Mouse (Mus musculus): ENCODE data around the gene Gli2. TPM values are rescaled to one million over a fixed set of nuclear protein-coding genes. Genes with fewer than 3 reads are reported as not detected.
A peak's percentile ranks its signal among the peaks of the same experiment; 100 is the strongest.

The Gli2 gene
- total RNA-seq, 1 experiment, result 9.8 TPM

GRCm38 (mm10) chr1:119077933-119078332, 24.5 kb upstream of the Gli2 start:
- TF ChIP-seq HCFC1 (IDR thresholded peaks at IDR 0.05; ENCODE audit: borderline replicate concordance, insufficient read depth, low read length) (no peak), MAFK (IDR thresholded peaks at IDR 0.05; ENCODE audit: insufficient read depth, low read depth, low read length) (no peak), CHD2 (IDR thresholded peaks at IDR 0.05; ENCODE audit: low read depth, low read length) (no peak), ZNF384 (IDR thresholded peaks at IDR 0.05; ENCODE audit: low read depth, low read length) (no peak), ZC3H11A (IDR thresholded peaks at IDR 0.05; ENCODE audit: borderline replicate concordance, low read depth, low read length) (no peak)
- DNase-seq (ENCODE audit: low read depth, low spot score), result no peak
- in situ Hi-C loops (cut with MboI; ENCODE audit: low sequenced_read_pairs in 2 of 2, unreplicated experiment in 2 of 2), result loop anchor here in 1 of 2 experiments (5.0 kb wide), 1 partner anchor 311 kb away; no protein-coding TSS in a partner anchor
- Histone ChIP-seq H3K4me1 (ENCODE audit: control insufficient read depth in 2 of 2, insufficient read depth in 2 of 2, low read length in 2 of 2, poor library complexity in 1 of 2) (peaks cover 6 to 36% of the 10 kb centered on the region in 2 experiments; a peak in 2 of 4 replicates), H3K9ac (ENCODE audit: insufficient read depth, low read depth, low read length, poor library complexity, severe bottlenecking) (peak overlapping the region; percentile 65; the same call in 1 of the 2 replicates), H3K27ac (ENCODE audit: insufficient read depth, low read depth, low read length, poor library complexity, severe bottlenecking) (peak overlapping the region; percentile 100), H3K9me3 (ENCODE audit: control insufficient read depth, insufficient read depth, low read depth, low read length) (no peaks in the 10 kb centered on the region), H3K36me3 (ENCODE audit: control insufficient read depth, insufficient read depth, low read length, poor library complexity, severe bottlenecking) (no peaks in the 10 kb centered on the region), H3K4me3 (ENCODE audit: insufficient read depth in 1 of 2, low read depth in 1 of 2, low read length in 2 of 2, poor library complexity in 1 of 2, severe bottlenecking in 1 of 2) (peak overlapping the region in 1 of 2 experiments; percentile 48; a peak in 2 of 4 replicates)

- H3K27ac ChIP-seq (ENCODE audit: insufficient read depth, low read depth, low read length, poor library complexity, severe bottlenecking), result peak overlapping the region; percentile 100
- H3K36me3 ChIP-seq (ENCODE audit: control insufficient read depth, insufficient read depth, low read length, poor library complexity, severe bottlenecking), result no peaks in the 10 kb centered on the region
- in situ Hi-C loops (cut with MboI; ENCODE audit: low sequenced_read_pairs in 2 of 2, unreplicated experiment in 2 of 2), result loop anchor here in 1 of 2 experiments (5.0 kb wide), 1 partner anchor 309 kb away; no protein-coding TSS in a partner anchor
- peak; percentile 70 for DNase-seq (ENCODE audit: low read depth, low spot score)
- peak overlapping the region; percentile 34; the same call in 1 of the 2 replicates for H3K9ac ChIP-seq (ENCODE audit: insufficient read depth, low read depth, low read length, poor library complexity, severe bottlenecking)
- H3K9me3 ChIP-seq (ENCODE audit: control insufficient read depth, insufficient read depth, low read depth, low read length), result no peaks in the 10 kb centered on the region
- TF ChIP-seq HCFC1 (IDR thresholded peaks at IDR 0.05; ENCODE audit: borderline replicate concordance, insufficient read depth, low read length) (no peak), ZNF384 (IDR thresholded peaks at IDR 0.05; ENCODE audit: low read depth, low read length) (no peak), ZC3H11A (IDR thresholded peaks at IDR 0.05; ENCODE audit: borderline replicate concordance, low read depth, low read length) (no peak), CHD2 (IDR thresholded peaks at IDR 0.05; ENCODE audit: low read depth, low read length) (no peak), MAFK (IDR thresholded peaks at IDR 0.05; ENCODE audit: insufficient read depth, low read depth, low read length) (no peak)
- peak overlapping the region; percentile 11 to 48; a peak in 2 of 4 replicates for H3K4me3 ChIP-seq (ENCODE audit: insufficient read depth in 1 of 2, low read depth in 1 of 2, low read length in 2 of 2, poor library complexity in 1 of 2, severe bottlenecking in 1 of 2)
- peaks cover 6 to 38% of the 10 kb centered on the region in 2 experiments; a peak in 2 of 4 replicates for H3K4me1 ChIP-seq (ENCODE audit: control insufficient read depth in 2 of 2, insufficient read depth in 2 of 2, low read length in 2 of 2, poor library complexity in 1 of 2)
Observed at GRCm38 (mm10) chr1:119076333-119076732, 22.9 kb upstream of the Gli2 start.

GRCm38 (mm10) chr1:119075916-119076315, 22.5 kb upstream of the Gli2 start:
- no peak overlapping the region for H3K9ac ChIP-seq (ENCODE audit: insufficient read depth, low read depth, low read length, poor library complexity, severe bottlenecking)
- H3K9me3 ChIP-seq (ENCODE audit: control insufficient read depth, insufficient read depth, low read depth, low read length), result no peaks in the 10 kb centered on the region
- no peak for TF ChIP-seq HCFC1 (IDR thresholded peaks at IDR 0.05; ENCODE audit: borderline replicate concordance, insufficient read depth, low read length)
- TF ChIP-seq CHD2 (IDR thresholded peaks at IDR 0.05; ENCODE audit: low read depth, low read length), result peak; percentile 42
- peak overlapping the region; percentile 100 for H3K27ac ChIP-seq (ENCODE audit: insufficient read depth, low read depth, low read length, poor library complexity, severe bottlenecking)
- in situ Hi-C loops (cut with MboI; ENCODE audit: low sequenced_read_pairs in 2 of 2, unreplicated experiment in 2 of 2), result loop anchor here in 1 of 2 experiments (5.0 kb wide), 1 partner anchor 309 kb away; no protein-coding TSS in a partner anchor
- peaks cover 6 to 39% of the 10 kb centered on the region in 2 experiments; a peak in 2 of 4 replicates for H3K4me1 ChIP-seq (ENCODE audit: control insufficient read depth in 2 of 2, insufficient read depth in 2 of 2, low read length in 2 of 2, poor library complexity in 1 of 2)
- H3K4me3 ChIP-seq (ENCODE audit: insufficient read depth in 1 of 2, low read depth in 1 of 2, low read length in 2 of 2, poor library complexity in 1 of 2, severe bottlenecking in 1 of 2), result peak overlapping the region in 1 of 2 experiments; percentile 11; a peak in 1 of 4 replicates
- DNase-seq (ENCODE audit: low read depth, low spot score), result peak; percentile 82
- H3K36me3 ChIP-seq (ENCODE audit: control insufficient read depth, insufficient read depth, low read length, poor library complexity, severe bottlenecking), result no peaks in the 10 kb centered on the region

GRCm38 (mm10) chr1:119075500-119075899, 22.1 kb upstream of the Gli2 start:
- TF ChIP-seq ZC3H11A (IDR thresholded peaks at IDR 0.05; ENCODE audit: borderline replicate concordance, low read depth, low read length) (no peak), CHD2 (IDR thresholded peaks at IDR 0.05; ENCODE audit: low read depth, low read length) (peak; percentile 50; the same call in 1 of the 2 replicates), ZNF384 (IDR thresholded peaks at IDR 0.05; ENCODE audit: low read depth, low read length) (no peak), MAFK (IDR thresholded peaks at IDR 0.05; ENCODE audit: insufficient read depth, low read depth, low read length) (no peak)
- H3K9me3 ChIP-seq (ENCODE audit: control insufficient read depth, insufficient read depth, low read depth, low read length), result no peaks in the 10 kb centered on the region
- H3K4me3 ChIP-seq (ENCODE audit: insufficient read depth in 1 of 2, low read depth in 1 of 2, low read length in 2 of 2, poor library complexity in 1 of 2, severe bottlenecking in 1 of 2), result peak overlapping the region; percentile 54 to 60
- peak; percentile 95 for DNase-seq (ENCODE audit: low read depth, low spot score)
- H3K4me1 ChIP-seq (ENCODE audit: control insufficient read depth in 2 of 2, insufficient read depth in 2 of 2, low read length in 2 of 2, poor library complexity in 1 of 2), result peaks cover 6 to 36% of the 10 kb centered on the region in 2 experiments; a peak in 2 of 4 replicates
- peak overlapping the region; percentile 71 for H3K9ac ChIP-seq (ENCODE audit: insufficient read depth, low read depth, low read length, poor library complexity, severe bottlenecking)
- peak overlapping the region; percentile 100 for H3K27ac ChIP-seq (ENCODE audit: insufficient read depth, low read depth, low read length, poor library complexity, severe bottlenecking)
- in situ Hi-C loops (cut with MboI; ENCODE audit: low sequenced_read_pairs in 2 of 2, unreplicated experiment in 2 of 2), result loop anchor here in 1 of 2 experiments (5.0 kb wide), 1 partner anchor 308 kb away; no protein-coding TSS in a partner anchor
- no peaks in the 10 kb centered on the region for H3K36me3 ChIP-seq (ENCODE audit: control insufficient read depth, insufficient read depth, low read length, poor library complexity, severe bottlenecking)

Data from ES-E14 (cell line).